Mouse (Mus musculus) ES-Bruce4 (cell line): ENCODE measurements around the gene Syndig1.

Experiments
- CTCF ChIP-seq: IDR thresholded peaks from one replicate; pipeline ENCODE4 v1.8.1; 2011; ENCODE audit warnings: low read depth, low read length
- EP300 ChIP-seq: IDR thresholded peaks from 2 replicates; pipeline ENCODE4 v1.6.1; 2011; ENCODE audit warnings: low read depth, low read length; ENCODE audit not compliant: insufficient read depth
- POLR2A ChIP-seq: IDR thresholded peaks from one replicate; pipeline ENCODE4 v1.8.1; 2011; ENCODE audit warnings: low read length; ENCODE audit not compliant: insufficient read depth

GRCm38 (mm10) chr2:149848778-149849177 lies 19.8 kb downstream of the Syndig1 start:
- TF ChIP-seq POLR2A (no peak), CTCF (no peak), EP300 (no peak)
